Mouse (Mus musculus) ES-E14 (cell line): ENCODE data around the gene Ccdc91. TPM values are rescaled to one million over a fixed set of nuclear protein-coding genes. Genes with fewer than 3 reads are reported as not detected.

ENCODE experiments used
- DNase-seq: peaks from one replicate; pipeline ENCODE4 v3.0.0-alpha.2; 2013; ENCODE audit warnings: low read depth, low spot score
- H3K27ac ChIP-seq: 2 replicates; pipeline ENCODE4 v1.5.1; 2012; ENCODE audit warnings: low read depth, mild to moderate bottlenecking, low read length, moderate library complexity, mixed read lengths; ENCODE audit not compliant: poor library complexity, insufficient read depth, severe bottlenecking
- H3K36me3 ChIP-seq: 2 replicates; pipeline ENCODE4 v1.6.1; 2012; ENCODE audit warnings: mild to moderate bottlenecking, low read length, moderate library complexity, mixed read lengths; ENCODE audit not compliant: control insufficient read depth, poor library complexity, insufficient read depth, severe bottlenecking
- H3K4me1 ChIP-seq, 2 experiments: fragments of 150-350 bp in 1 of 2; sonication (generic) in 1 of 2; 2 replicates each; pipeline ENCODE4 v1.6.1; 2012; ENCODE audit warnings: low read length in 2 of 2, mild to moderate bottlenecking in 1 of 2, mixed read lengths in 1 of 2; ENCODE audit not compliant: control insufficient read depth in 2 of 2, insufficient read depth in 2 of 2, poor library complexity in 1 of 2
- H3K4me3 ChIP-seq, 2 experiments: fragments of 150-350 bp in 1 of 2; sonication (generic) in 1 of 2; 2 replicates each; pipeline ENCODE4 v1.5.1; 2012; ENCODE audit warnings: low read length in 2 of 2, low read depth in 1 of 2, mild to moderate bottlenecking in 1 of 2, mixed read lengths in 1 of 2; ENCODE audit not compliant: insufficient read depth in 1 of 2, poor library complexity in 1 of 2, severe bottlenecking in 1 of 2
- H3K9ac ChIP-seq: 2 replicates; pipeline ENCODE4 v1.6.1; 2012; ENCODE audit warnings: low read depth, mild to moderate bottlenecking, low read length, mixed read lengths; ENCODE audit not compliant: poor library complexity, insufficient read depth, severe bottlenecking
- H3K9me3 ChIP-seq: fragments of 150-350 bp; sonication (generic); 2 replicates; pipeline ENCODE4 v1.6.1; 2012; ENCODE audit warnings: low read depth, mild to moderate bottlenecking, low read length; ENCODE audit not compliant: control insufficient read depth, insufficient read depth
- CHD2 ChIP-seq: IDR thresholded peaks from 2 replicates; pipeline ENCODE4 v1.6.1; 2014; ENCODE audit warnings: mild to moderate bottlenecking, low read depth, low read length, inconsistent platforms
- HCFC1 ChIP-seq: IDR thresholded peaks from 2 replicates; pipeline ENCODE4 v1.6.1; 2012; ENCODE audit warnings: low read length, inconsistent platforms, borderline replicate concordance; ENCODE audit not compliant: insufficient read depth
- MAFK ChIP-seq: IDR thresholded peaks from 2 replicates; pipeline ENCODE4 v1.6.1; 2014; ENCODE audit warnings: mild to moderate bottlenecking, low read depth, low read length, inconsistent platforms; ENCODE audit not compliant: insufficient read depth
- ZC3H11A ChIP-seq: IDR thresholded peaks from 2 replicates; pipeline ENCODE4 v1.6.1; 2012; ENCODE audit warnings: low read depth, mild to moderate bottlenecking, inconsistent platforms, low read length, borderline replicate concordance
- ZNF384 ChIP-seq: IDR thresholded peaks from 2 replicates; pipeline ENCODE4 v1.6.1; 2012; ENCODE audit warnings: low read depth, low read length, inconsistent platforms
- in situ Hi-C, 2 experiments: fragments of 600-800 bp; cut with MboI; formaldehyde crosslinking; loops; one replicate each; pipeline ENCODE4 v1.15.1; 2025; ENCODE audit warnings: low sequenced_read_pairs in 2 of 2, inconsistent platforms in 1 of 2; ENCODE audit not compliant: unreplicated experiment in 2 of 2
- total RNA-seq: library from RNA; depleted of rRNA; stranded (reverse); fragments of 300-350 nt; gene quantifications from 2 replicates; pipeline ENCODE4 v1.2.3, GENCODE M21; 2012

The Ccdc91 gene
- total RNA-seq, 1 experiment, result 12.6 TPM

- no peak for DNase-seq
- TF ChIP-seq MAFK, result no peak
- Histone ChIP-seq H3K4me3 (no peak overlapping the region), H3K9me3 (no peaks in the 10 kb centered on the region), H3K36me3 (no peaks in the 10 kb centered on the region; the same call in 1 of the 2 replicates), H3K27ac (no peak overlapping the region), H3K4me1 (no peaks in the 10 kb centered on the region), H3K9ac (no peak overlapping the region)
- in situ Hi-C loops, result no loop called here
These were observed 99.0 kb downstream of the Ccdc91 start for GRCm38 (mm10) chr6:147574454-147575182.

- H3K9ac ChIP-seq, result no peak overlapping the region
- no peaks in the 10 kb centered on the region for H3K4me1 ChIP-seq
- H3K36me3 ChIP-seq, result no peaks in the 10 kb centered on the region; the same call in 1 of the 2 replicates
- H3K27ac ChIP-seq, result no peak overlapping the region
- TF ChIP-seq ZNF384, result no peak
- no peak for TF ChIP-seq MAFK
- no peak for TF ChIP-seq HCFC1
- TF ChIP-seq CHD2, result no peak
- no peak for TF ChIP-seq ZC3H11A
- H3K9me3 ChIP-seq, result no peaks in the 10 kb centered on the region
- DNase-seq, result no peak
- H3K4me3 ChIP-seq, result no peak overlapping the region
- in situ Hi-C loops, result no loop called here
These were observed 99.7 kb downstream of the Ccdc91 start for GRCm38 (mm10) chr6:147575183-147575784.

GRCm38 (mm10) chr6:147587675-147588074 lies 112.0 kb downstream of the Ccdc91 start:
- in situ Hi-C loops, result no loop called here
- no peak for DNase-seq
- Histone ChIP-seq H3K27ac (no peak overlapping the region), H3K36me3 (no peaks in the 10 kb centered on the region), H3K9me3 (no peaks in the 10 kb centered on the region), H3K4me3 (no peak overlapping the region), H3K9ac (no peak overlapping the region), H3K4me1 (no peaks in the 10 kb centered on the region)
- TF ChIP-seq CHD2, result no peak
- no peak for TF ChIP-seq MAFK
- no peak for TF ChIP-seq HCFC1
- no peak for TF ChIP-seq ZNF384
- TF ChIP-seq ZC3H11A, result no peak

- DNase-seq, result no peak
- Histone ChIP-seq H3K4me3 (no peak overlapping the region), H3K36me3 (no peaks in the 10 kb centered on the region), H3K27ac (no peak overlapping the region), H3K9ac (no peak overlapping the region), H3K4me1 (no peaks in the 10 kb centered on the region), H3K9me3 (no peaks in the 10 kb centered on the region)
- TF ChIP-seq MAFK, result no peak
- no peak for TF ChIP-seq CHD2
- TF ChIP-seq ZC3H11A, result no peak
- TF ChIP-seq ZNF384, result no peak
- no peak for TF ChIP-seq HCFC1
- in situ Hi-C loops, result no loop called here
These were observed 131.0 kb downstream of the Ccdc91 start for GRCm38 (mm10) chr6:147606666-147607065.
